Mouse (Mus musculus) layer of hippocampus, postnatal 10 days (tissue): ENCODE measurements at regions not wholly inside any gene's neighbourhood (a gene's known extent, or its start where the extent isn't known, plus 50 kb on each side); places are given as distances from the start of the nearest gene placed in this dataset.

ENCODE experiments used
- DNase-seq, 2 experiments: peaks; one replicate each; pipeline ENCODE4 v3.0.0; 2021; ENCODE audit warnings: low spot score in 2 of 2

- no peak for DNase-seq
Measured at GRCm38 (mm10) chr9:13905086-13905669, 77.7 kb downstream of the Fam76b start.

- no peak for DNase-seq
Measured at GRCm38 (mm10) chr9:13906736-13907135, 79.2 kb downstream of the Fam76b start.

DNA sequence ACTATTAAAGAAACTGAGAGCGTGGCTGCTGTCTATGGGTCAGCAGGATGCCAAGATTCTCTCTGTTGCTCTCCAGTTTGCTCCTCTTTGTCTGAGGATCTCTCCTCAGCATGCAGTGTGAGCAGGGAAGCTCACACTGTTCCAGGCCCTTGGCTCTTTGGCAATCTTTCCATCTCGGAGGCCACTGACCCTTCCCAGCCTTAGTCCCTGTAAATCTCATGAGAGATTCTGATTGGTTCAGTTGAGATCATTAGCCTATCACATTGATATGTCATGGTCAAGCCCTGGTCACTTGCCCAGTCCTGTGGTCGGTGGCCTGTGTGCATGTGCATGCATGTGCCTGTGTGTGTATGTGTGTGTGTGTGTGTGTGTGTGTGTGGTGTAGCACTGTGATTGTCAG lies 82.1 kb downstream of the Fam76b start:
- DNase-seq: no peak

GRCm38 (mm10) chr9:13910091-13910490 lies 82.6 kb downstream of the Fam76b start:
- DNase-seq: no peak

GRCm38 (mm10) chr9:13913459-13913858 lies 85.9 kb downstream of the Fam76b start:
- no peak for DNase-seq

- DNase-seq: no peak
Measured at GRCm38 (mm10) chr9:13914131-13914530, 86.6 kb downstream of the Fam76b start.

DNA sequence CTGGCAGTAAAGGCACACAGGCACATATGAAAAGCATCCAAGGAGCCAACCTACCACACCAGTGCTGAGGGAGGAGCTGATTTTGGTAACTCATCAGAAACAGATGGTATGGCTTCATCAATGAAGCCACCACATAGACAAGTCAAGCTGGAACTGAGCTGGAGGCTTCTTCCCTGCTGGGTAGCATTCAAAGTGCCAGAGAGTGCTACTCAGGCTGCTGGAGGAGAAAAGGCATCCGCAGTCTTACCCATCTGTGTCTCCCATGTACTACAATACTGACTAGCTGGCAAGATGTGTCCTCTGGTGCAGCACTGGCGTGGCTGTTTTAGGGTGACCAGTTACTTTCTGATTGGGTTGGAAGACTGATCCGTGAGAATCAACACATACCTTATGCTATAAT lies 87.3 kb downstream of the Fam76b start:
- DNase-seq: no peak

DNA sequence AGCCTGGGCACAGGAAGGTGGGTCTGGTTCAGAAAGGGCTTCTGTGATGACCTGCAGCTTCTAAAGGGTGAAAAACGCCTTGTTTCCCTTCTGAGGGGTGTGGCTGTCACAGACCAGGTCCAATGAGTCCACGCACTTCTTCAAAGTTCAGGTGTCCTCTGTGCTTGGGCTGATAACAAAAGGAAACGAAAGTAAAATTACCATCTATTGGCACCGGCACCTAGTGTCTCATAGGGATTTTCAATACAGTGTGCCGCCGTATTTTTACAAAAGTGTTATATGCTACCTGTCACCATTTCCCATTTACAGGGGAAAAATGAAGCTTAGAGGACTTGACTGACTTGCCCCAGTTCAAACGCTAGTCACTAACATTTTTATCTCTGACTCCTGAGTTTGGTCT lies 89.3 kb downstream of the Fam76b start:
- no peak for DNase-seq

- DNase-seq: peak in 1 of 2 experiments; percentile 39
Measured at GRCm38 (mm10) chr9:13918606-13919202, 91.2 kb downstream of the Fam76b start.

GRCm38 (mm10) chr9:13919739-13920410 lies 92.4 kb downstream of the Fam76b start:
- DNase-seq: no peak

DNA sequence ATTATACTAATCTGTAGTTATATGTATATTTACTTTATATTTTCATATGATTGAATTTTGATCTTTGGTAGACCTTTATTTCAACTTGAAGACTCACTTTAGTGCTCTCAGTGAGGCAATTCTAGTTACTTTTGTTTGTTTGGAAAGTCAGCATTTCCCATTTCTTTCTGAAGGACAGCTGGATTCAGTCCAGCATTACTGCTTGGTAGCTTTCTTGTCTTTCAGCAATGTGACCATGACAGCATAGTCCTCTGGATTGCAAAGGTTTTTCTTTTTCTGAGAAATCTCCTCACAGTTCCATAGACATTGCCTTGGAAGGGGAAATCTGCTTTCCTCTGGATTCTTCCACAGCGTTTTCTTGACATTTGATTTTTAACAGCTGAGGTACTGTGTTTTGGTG lies 93.1 kb downstream of the Fam76b start:
- DNase-seq: no peak

- DNase-seq: no peak
Measured at GRCm38 (mm10) chr9:13932001-13932508, 104.5 kb downstream of the Fam76b start.

GRCm38 (mm10) chr9:13933404-13933803 lies 105.9 kb downstream of the Fam76b start:
- DNase-seq: no peak

DNA sequence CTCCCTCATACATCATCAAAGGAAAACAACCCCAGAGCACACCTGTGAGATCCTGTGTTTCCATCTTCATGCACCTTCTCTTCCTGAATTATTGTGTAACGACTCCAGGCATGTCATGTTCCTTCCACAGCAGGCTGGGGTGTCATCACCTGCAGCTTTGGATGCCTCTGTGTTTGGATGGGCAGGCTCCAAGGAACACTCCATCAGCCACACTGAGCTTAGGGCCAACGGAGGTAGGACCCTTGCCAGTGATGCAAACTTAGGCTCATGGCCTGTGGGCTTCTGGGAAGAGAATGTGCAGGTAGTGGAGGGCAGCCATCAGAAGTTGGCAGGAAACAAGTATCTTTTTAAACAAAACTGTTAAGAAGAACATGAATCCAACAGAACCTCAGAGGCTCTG lies 109.8 kb downstream of the Fam76b start:
- no peak for DNase-seq

- DNase-seq: no peak
Measured at GRCm38 (mm10) chr9:13946519-13946918, 119.0 kb downstream of the Fam76b start.

DNA sequence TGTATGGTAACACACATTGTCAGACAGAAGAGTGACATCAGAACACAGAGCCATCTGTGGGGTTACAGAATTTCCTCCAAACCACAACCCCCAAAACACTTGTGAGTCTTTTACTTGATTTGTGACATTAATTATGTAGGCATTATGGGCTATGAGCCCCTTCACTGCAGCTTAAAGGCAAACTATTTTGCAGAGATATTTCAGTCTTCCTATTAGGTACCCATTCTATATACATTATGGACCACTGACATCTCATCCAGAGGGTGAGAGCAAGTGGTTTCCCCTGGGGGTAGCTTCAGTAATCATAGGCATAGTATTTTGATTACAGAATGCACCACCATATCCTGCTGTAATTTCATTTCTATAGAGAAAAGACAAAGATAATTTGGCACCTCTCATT lies 124.6 kb downstream of the Fam76b start:
- no peak for DNase-seq

DNA sequence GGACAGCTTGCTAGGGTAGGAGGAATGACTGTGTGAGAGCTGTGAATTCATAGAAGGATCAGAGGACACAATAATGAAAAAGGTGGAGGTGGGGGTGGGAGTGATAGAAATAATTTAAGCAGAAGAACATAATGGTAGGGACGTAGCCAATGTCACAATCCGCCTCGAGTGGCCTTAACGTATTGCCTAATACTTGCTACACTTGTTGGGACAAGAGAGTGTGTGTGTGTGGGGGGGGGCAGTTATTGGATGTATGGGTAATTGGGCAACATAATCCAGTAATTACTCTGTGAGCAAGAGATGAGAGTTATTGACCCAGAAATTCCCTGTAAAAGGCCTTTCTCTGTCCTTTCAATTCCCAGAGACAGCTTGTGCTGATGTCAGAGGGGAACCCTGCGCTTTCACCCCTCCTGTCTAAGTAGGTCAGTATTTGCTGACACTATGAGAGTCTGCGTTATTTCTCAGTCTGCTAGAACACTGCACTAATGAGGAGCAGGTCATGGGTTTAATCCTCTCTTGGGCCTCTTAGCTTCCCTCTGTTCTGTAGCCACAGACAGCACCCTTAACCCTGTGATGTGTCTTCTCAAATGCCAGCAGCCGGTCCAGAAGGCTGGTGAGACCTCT lies 135.7 kb downstream of the Fam76b start:
- no peak for DNase-seq

- no peak for DNase-seq
Measured at GRCm38 (mm10) chr9:13963796-13964195, 136.3 kb downstream of the Fam76b start.

GRCm38 (mm10) chr9:13964256-13964655 lies 136.7 kb downstream of the Fam76b start:
- no peak for DNase-seq

- no peak for DNase-seq
Measured at GRCm38 (mm10) chr9:13966212-13966611, 138.7 kb downstream of the Fam76b start.

GRCm38 (mm10) chr9:13969262-13969661 lies 141.7 kb downstream of the Fam76b start:
- DNase-seq: peak; percentile 29 to 37

DNA sequence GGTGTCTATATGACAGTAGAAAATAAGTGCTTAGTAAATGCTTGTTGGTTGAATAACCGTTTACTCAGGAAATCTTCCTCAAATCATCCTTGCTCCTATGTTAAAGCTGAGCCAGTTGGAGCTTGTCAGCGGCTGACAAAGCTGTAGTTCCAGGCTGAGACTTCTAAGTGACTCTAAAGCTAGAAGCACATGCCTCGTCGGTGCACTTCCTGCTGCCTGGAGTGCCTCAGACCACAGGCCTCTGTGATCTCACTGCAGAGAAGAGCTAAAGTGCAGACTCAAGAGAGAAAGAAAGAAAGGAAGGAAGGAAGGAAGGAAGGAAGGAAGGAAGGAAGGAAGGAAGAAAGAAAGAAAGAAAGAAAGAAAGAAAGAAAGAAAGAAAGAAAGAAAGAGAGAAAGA lies 146.1 kb downstream of the Fam76b start:
- no peak for DNase-seq
